Mouse (Mus musculus): ENCODE results near the gene Prom1. TPM values are rescaled to one million over a fixed set of nuclear protein-coding genes. Genes with fewer than 3 reads are reported as not detected.
"Not testable (repeated sequence)": the region's sequence is repeated elsewhere in the genome, so short reads cannot be mapped to it uniquely, and the experiment has no call there.

Prom1 gene
- total RNA-seq (2014; rRNA removed; ENCODE audit: low replicate concordance) (2.8 and 4.4 TPM in 2 replicates), polyA plus RNA-seq (2015; fragmentation: Nextera tagmentation; extraction: Ambion mirVana) (2.6 and 3.1 TPM in 2 replicates)

GRCm38 (mm10) chr5:44101231-44102110, at the start of gene Prom1:
Gene Prom1 (minus strand): TSS chr5:44102032.
- TF ChIP-seq EP300 (IDR thresholded peaks at IDR 0.05; ENCODE audit: low read depth) = no peak
- no peak for TF ChIP-seq CTCF (IDR thresholded peaks at IDR 0.05; ENCODE audit: low read depth)
- DNase-seq (ENCODE audit: low spot score) (no peak), ATAC-seq (ENCODE audit: insufficient read depth, low read depth) (peak; percentile 31; the same call in 1 of the 2 replicates)
- Histone ChIP-seq H3K27me3 (ENCODE audit: control insufficient read depth, insufficient read depth, low read length) (peaks cover 47% of the 10 kb centered on the region), H3K4me3 (ENCODE audit: low read depth, low read length) (peak within 1 kb of the TSS; percentile 60), H3K9me3 (replicated peaks; ENCODE audit: control insufficient read depth, low read length) (0 out of 2 replicates have a peak, but pooled peaks cover 4% of the 10 kb centered on the region), H3K36me3 (replicated peaks; ENCODE audit: control insufficient read depth, insufficient read depth, low read length) (no peaks in the 10 kb centered on the region), H3K9ac (replicated peaks; ENCODE audit: low read depth, low read length) (peak within 1 kb of the TSS; percentile 43; the same call in 1 of the 2 replicates), H3K27ac (ENCODE audit: low read depth) (no peak within 1 kb of the TSS), H3K4me1 (ENCODE audit: control insufficient read depth, insufficient read depth) (peaks cover 7% of the 10 kb centered on the region; the same call in 1 of the 2 replicates), H3K4me2 (ENCODE audit: low read depth, low read length) (peak within 1 kb of the TSS; percentile 90)
- 2% methylated on average over 44 of the region's 44 CpGs for WGBS

GRCm38 (mm10) chr5:44147732-44148131, 45.9 kb upstream of the Prom1 start:
- H3K4me2 ChIP-seq (ENCODE audit: low read depth, low read length) = no peak overlapping the region
- no peak overlapping the region for H3K4me3 ChIP-seq (ENCODE audit: low read depth, low read length)
- no peak for ATAC-seq (ENCODE audit: insufficient read depth, low read depth)
- no peaks in the 10 kb centered on the region for H3K27me3 ChIP-seq (ENCODE audit: control insufficient read depth, insufficient read depth, low read length)
- no peaks in the 10 kb centered on the region for H3K4me1 ChIP-seq (ENCODE audit: control insufficient read depth, insufficient read depth)
- no peak overlapping the region for H3K27ac ChIP-seq (ENCODE audit: low read depth)
- TF ChIP-seq CTCF (IDR thresholded peaks at IDR 0.05; ENCODE audit: low read depth) (no peak), EP300 (IDR thresholded peaks at IDR 0.05; ENCODE audit: low read depth) (no peak)
- no peak for DNase-seq (ENCODE audit: low spot score)
- WGBS = 80% methylated on average over 3 of the region's 3 CpGs
- H3K36me3 ChIP-seq (replicated peaks; ENCODE audit: control insufficient read depth, insufficient read depth, low read length) = no peaks in the 10 kb centered on the region
- no peaks in the 10 kb centered on the region for H3K9me3 ChIP-seq (replicated peaks; ENCODE audit: control insufficient read depth, low read length)
- no peak overlapping the region for H3K9ac ChIP-seq (replicated peaks; ENCODE audit: low read depth, low read length)

- no peaks in the 10 kb centered on the region for H3K9me3 ChIP-seq (replicated peaks; ENCODE audit: control insufficient read depth, low read length)
- ATAC-seq (ENCODE audit: insufficient read depth, low read depth) (no peak), DNase-seq (ENCODE audit: low spot score) (no peak)
- no peak overlapping the region for H3K9ac ChIP-seq (replicated peaks; ENCODE audit: low read depth, low read length)
- H3K27ac ChIP-seq (ENCODE audit: low read depth) = no peak overlapping the region
- no peaks in the 10 kb centered on the region for H3K4me1 ChIP-seq (ENCODE audit: control insufficient read depth, insufficient read depth)
- WGBS = 70% methylated on average over 6 of the region's 6 CpGs
- no peak for TF ChIP-seq CTCF (IDR thresholded peaks at IDR 0.05; ENCODE audit: low read depth)
- TF ChIP-seq EP300 (IDR thresholded peaks at IDR 0.05; ENCODE audit: low read depth) = no peak
- no peaks in the 10 kb centered on the region for H3K27me3 ChIP-seq (ENCODE audit: control insufficient read depth, insufficient read depth, low read length)
- H3K36me3 ChIP-seq (replicated peaks; ENCODE audit: control insufficient read depth, insufficient read depth, low read length) = no peaks in the 10 kb centered on the region
- no peak overlapping the region for H3K4me2 ChIP-seq (ENCODE audit: low read depth, low read length)
- H3K4me3 ChIP-seq (ENCODE audit: low read depth, low read length) = no peak overlapping the region
Measured at GRCm38 (mm10) chr5:44146437-44147332, 44.9 kb upstream of the Prom1 start.

- H3K4me2 ChIP-seq (ENCODE audit: low read depth, low read length) = no peak overlapping the region
- DNase-seq (ENCODE audit: low spot score) (no peak), ATAC-seq (ENCODE audit: insufficient read depth, low read depth) (no peak)
- H3K4me3 ChIP-seq (ENCODE audit: low read depth, low read length) = no peak overlapping the region
- no peak overlapping the region for H3K27ac ChIP-seq (ENCODE audit: low read depth)
- TF ChIP-seq EP300 (IDR thresholded peaks at IDR 0.05; ENCODE audit: low read depth) = no peak
- no peak for TF ChIP-seq CTCF (IDR thresholded peaks at IDR 0.05; ENCODE audit: low read depth)
- H3K9ac ChIP-seq (replicated peaks; ENCODE audit: low read depth, low read length) = no peak overlapping the region
- H3K27me3 ChIP-seq (ENCODE audit: control insufficient read depth, insufficient read depth, low read length) = no peaks in the 10 kb centered on the region
- no peaks in the 10 kb centered on the region for H3K4me1 ChIP-seq (ENCODE audit: control insufficient read depth, insufficient read depth)
- WGBS = 43% methylated on average over 8 of the region's 8 CpGs
- H3K36me3 ChIP-seq (replicated peaks; ENCODE audit: control insufficient read depth, insufficient read depth, low read length) = no peaks in the 10 kb centered on the region
- no peaks in the 10 kb centered on the region for H3K9me3 ChIP-seq (replicated peaks; ENCODE audit: control insufficient read depth, low read length)
Measured at GRCm38 (mm10) chr5:44143467-44144235, 41.8 kb upstream of the Prom1 start.

GRCm38 (mm10) chr5:44127487-44127886, 25.7 kb upstream of the Prom1 start:
- Histone ChIP-seq H3K9ac (replicated peaks; ENCODE audit: low read depth, low read length) (no peak overlapping the region), H3K9me3 (replicated peaks; ENCODE audit: control insufficient read depth, low read length) (no peaks in the 10 kb centered on the region), H3K4me2 (ENCODE audit: low read depth, low read length) (no peak overlapping the region), H3K36me3 (replicated peaks; ENCODE audit: control insufficient read depth, insufficient read depth, low read length) (no peaks in the 10 kb centered on the region), H3K27ac (ENCODE audit: low read depth) (no peak overlapping the region), H3K4me1 (ENCODE audit: control insufficient read depth, insufficient read depth) (no peaks in the 10 kb centered on the region), H3K4me3 (ENCODE audit: low read depth, low read length) (no peak overlapping the region), H3K27me3 (ENCODE audit: control insufficient read depth, insufficient read depth, low read length) (no peaks in the 10 kb centered on the region)
- DNase-seq (ENCODE audit: low spot score) = no peak
- TF ChIP-seq EP300 (IDR thresholded peaks at IDR 0.05; ENCODE audit: low read depth) (no peak), CTCF (IDR thresholded peaks at IDR 0.05; ENCODE audit: low read depth) (no peak)
- WGBS = 71% methylated on average over 4 of the region's 4 CpGs
- no peak for ATAC-seq (ENCODE audit: insufficient read depth, low read depth)

- not testable (repeated sequence) for H3K9ac ChIP-seq (replicated peaks; ENCODE audit: low read depth, low read length); H3K4me3 ChIP-seq (ENCODE audit: low read depth, low read length); H3K9me3 ChIP-seq (replicated peaks; ENCODE audit: control insufficient read depth, low read length); DNase-seq (ENCODE audit: low spot score); H3K4me2 ChIP-seq (ENCODE audit: low read depth, low read length); H3K4me1 ChIP-seq (ENCODE audit: control insufficient read depth, insufficient read depth); H3K36me3 ChIP-seq (replicated peaks; ENCODE audit: control insufficient read depth, insufficient read depth, low read length); H3K27ac ChIP-seq (ENCODE audit: low read depth); H3K27me3 ChIP-seq (ENCODE audit: control insufficient read depth, insufficient read depth, low read length); ATAC-seq (ENCODE audit: insufficient read depth, low read depth)
- 84% methylated on average over 8 of the region's 8 CpGs for WGBS
Measured at GRCm38 (mm10) chr5:44126574-44126973, 24.7 kb upstream of the Prom1 start.
